Mouse (Mus musculus): ENCODE measurements around the gene Eef1b2. TPM values are rescaled to one million over a fixed set of nuclear protein-coding genes. Genes with fewer than 3 reads are reported as not detected.

Eef1b2 gene
- polyA plus RNA-seq, 1 experiment from 2014 or later: 595 TPM

DNA sequence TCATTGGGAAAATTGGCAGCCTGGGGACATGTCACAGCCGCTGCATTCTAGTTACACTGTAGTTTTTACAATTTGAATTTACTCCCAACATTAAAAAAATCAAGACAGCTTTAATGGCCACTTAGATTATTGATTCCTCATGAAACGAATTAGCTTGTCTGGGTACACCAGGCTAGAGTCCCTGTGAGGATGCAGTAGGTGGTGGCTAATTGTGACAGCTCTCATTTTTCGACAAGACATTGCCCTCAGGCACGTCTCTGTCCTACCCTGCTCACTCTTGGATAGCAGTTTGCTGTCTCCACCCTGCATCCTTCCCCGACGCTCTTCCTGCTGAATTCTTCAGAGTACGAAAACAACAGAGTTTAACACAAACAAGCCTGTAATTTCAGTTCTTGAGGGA lies 38.0 kb downstream of the Eef1b2 start:
- Histone ChIP-seq H3K9me3 (no peaks in the 10 kb centered on the region), H3K4me3 (no peak overlapping the region), H3K27me3 (peaks cover 5% of the 10 kb centered on the region; the same call in 1 of the 2 replicates), H3K4me1 (peaks cover 8% of the 10 kb centered on the region), H3K9ac (no peak overlapping the region), H3K4me2 (no peak overlapping the region), H3K27ac (no peak overlapping the region), H3K36me3 (no peaks in the 10 kb centered on the region)
- ATAC-seq (ENCODE audit: insufficient number of reproducible peaks, low FRiP score, low TSS enrichment, low read depth): no peak
- WGBS: 22% methylated on average over 7 of the region's 7 CpGs

DNA sequence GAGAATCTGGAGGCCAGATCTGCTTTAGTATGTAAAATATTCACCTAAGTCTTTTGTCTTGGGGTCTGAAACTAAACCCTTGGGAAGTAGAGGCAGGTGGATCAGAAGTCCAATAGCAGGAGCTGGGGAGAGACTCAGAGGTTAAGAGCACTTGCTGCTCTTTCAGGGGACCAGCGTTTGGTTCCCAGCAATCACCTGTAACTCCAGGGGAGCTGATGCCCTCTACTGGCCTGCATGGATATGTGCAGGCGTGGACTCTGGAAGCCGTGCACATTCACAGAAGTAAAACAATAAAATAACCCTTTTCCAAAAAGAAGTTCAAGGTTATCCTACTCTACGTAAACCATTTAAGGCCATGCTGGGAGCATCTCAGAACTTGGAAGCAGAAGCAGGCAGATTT lies 42.7 kb downstream of the Eef1b2 start:
- no peaks in the 10 kb centered on the region for H3K4me1 ChIP-seq
- peaks cover 9% of the 10 kb centered on the region; the same call in 1 of the 2 replicates for H3K27me3 ChIP-seq
- H3K9ac ChIP-seq: no peak overlapping the region
- WGBS: 92% methylated on average over 4 of the region's 4 CpGs
- H3K9me3 ChIP-seq: no peaks in the 10 kb centered on the region
- no peak overlapping the region for H3K4me2 ChIP-seq
- H3K36me3 ChIP-seq: no peaks in the 10 kb centered on the region
- ATAC-seq (ENCODE audit: insufficient number of reproducible peaks, low FRiP score, low TSS enrichment, low read depth): no peak
- no peak overlapping the region for H3K4me3 ChIP-seq
- H3K27ac ChIP-seq: no peak overlapping the region

DNA sequence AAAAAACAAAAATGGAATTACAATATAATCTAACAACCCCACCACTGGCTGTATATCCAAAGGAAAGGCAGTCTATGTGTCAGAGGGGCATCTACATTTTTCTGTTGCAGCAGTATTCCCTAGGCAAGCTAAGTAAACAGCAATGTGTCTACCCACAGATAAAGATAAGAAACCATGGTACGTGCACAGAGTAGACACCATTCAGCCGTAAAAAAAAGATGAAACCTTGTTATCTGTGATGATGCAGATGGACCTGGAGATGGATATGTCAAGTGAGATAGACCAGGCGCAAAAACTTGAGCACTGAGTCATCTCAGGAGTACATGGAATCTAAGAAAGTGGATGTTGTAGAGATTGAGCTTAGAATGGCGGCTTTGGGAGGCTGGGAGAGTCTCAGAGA lies 48.4 kb downstream of the Eef1b2 start:
- Histone ChIP-seq H3K9ac (no peak overlapping the region), H3K4me2 (no peak overlapping the region), H3K4me1 (peaks cover 2% of the 10 kb centered on the region; the same call in 1 of the 2 replicates), H3K27me3 (0 out of 2 replicates have a peak, but pooled peaks cover 3% of the 10 kb centered on the region), H3K4me3 (no peak overlapping the region), H3K9me3 (no peaks in the 10 kb centered on the region), H3K27ac (no peak overlapping the region), H3K36me3 (no peaks in the 10 kb centered on the region)
- WGBS: 78% methylated on average over 4 of the region's 4 CpGs
- ATAC-seq (ENCODE audit: insufficient number of reproducible peaks, low FRiP score, low TSS enrichment, low read depth): no peak

DNA sequence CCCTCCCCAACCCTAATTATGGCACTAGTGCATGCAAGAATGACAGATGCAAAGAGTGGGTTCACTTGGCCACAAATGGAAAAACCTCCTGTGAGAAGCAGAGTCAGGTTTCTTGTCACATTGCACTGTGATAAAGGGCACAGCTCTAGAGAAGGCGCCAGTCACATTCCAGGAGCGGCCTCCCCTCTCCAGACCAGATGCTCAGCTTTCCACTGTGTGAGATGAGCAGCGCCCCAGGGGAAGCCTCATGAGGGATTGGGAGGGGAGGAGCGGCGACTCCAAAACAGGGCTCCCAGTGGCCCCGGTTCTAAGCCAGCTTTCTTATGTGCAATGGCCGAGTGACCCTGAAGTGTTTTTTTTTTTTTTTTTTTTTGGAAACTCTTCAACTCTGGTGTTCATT lies 49.3 kb downstream of the Eef1b2 start:
- no peak overlapping the region for H3K9ac ChIP-seq
- peaks cover 2% of the 10 kb centered on the region; the same call in 1 of the 2 replicates for H3K4me1 ChIP-seq
- H3K4me3 ChIP-seq: no peak overlapping the region
- H3K9me3 ChIP-seq: no peaks in the 10 kb centered on the region
- WGBS: 5% methylated on average over 7 of the region's 7 CpGs
- ATAC-seq (ENCODE audit: insufficient number of reproducible peaks, low FRiP score, low TSS enrichment, low read depth): no peak
- no peaks in the 10 kb centered on the region for H3K36me3 ChIP-seq
- H3K27ac ChIP-seq: no peak overlapping the region
- H3K4me2 ChIP-seq: no peak overlapping the region
- H3K27me3 ChIP-seq: 0 out of 2 replicates have a peak, but pooled peaks cover 3% of the 10 kb centered on the region

DNA sequence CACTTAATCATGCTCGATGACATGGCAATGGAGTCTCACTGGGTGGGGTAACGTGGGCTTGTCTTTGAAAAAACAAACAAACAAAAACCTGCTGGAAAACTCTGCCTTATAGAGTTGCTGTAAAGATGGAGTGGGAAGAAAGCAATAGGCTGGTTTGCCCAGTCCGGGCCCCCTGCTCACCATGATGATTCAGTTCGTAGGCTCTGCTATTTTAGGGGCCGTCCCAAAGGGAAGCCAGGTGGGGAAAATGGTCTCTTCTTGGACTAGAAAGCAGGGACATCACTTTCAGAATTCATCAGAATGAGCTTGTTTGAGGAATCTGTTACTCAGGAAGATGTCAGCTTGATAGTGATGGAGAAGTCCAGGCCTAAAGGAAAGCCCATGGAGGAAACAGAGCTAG lies 50.6 kb downstream of the Eef1b2 start:
- no peak for ATAC-seq (ENCODE audit: insufficient number of reproducible peaks, low FRiP score, low TSS enrichment, low read depth)

More for the DNA sequence above, 50.6 kb downstream of the Eef1b2 start:
- no peak overlapping the region for H3K4me3 ChIP-seq
- H3K9me3 ChIP-seq: no peaks in the 10 kb centered on the region
- H3K36me3 ChIP-seq: no peaks in the 10 kb centered on the region
- no peaks in the 10 kb centered on the region for H3K27me3 ChIP-seq
- H3K4me1 ChIP-seq: peaks cover 2% of the 10 kb centered on the region; the same call in 1 of the 2 replicates
- 67% methylated on average over 5 of the region's 5 CpGs for WGBS
- no peak overlapping the region for H3K27ac ChIP-seq
- H3K4me2 ChIP-seq: no peak overlapping the region
- H3K9ac ChIP-seq: no peak overlapping the region

Small RNA genes lying within 50 kb of the gene (microRNA-seq; reads per million reads assigned to microRNA genes)
- gene Gm24557 (not detected), gene Gm27512 (not detected)

Other genes with a start within 250 kb of the Eef1b2 start
- 11.3 TPM in 2 replicates for gene Ino80d, start 62.2 kb upstream of the Eef1b2 start, polyA plus RNA-seq (2015; fragmentation: Nextera tagmentation; extraction: Ambion mirVana)
- gene Ndufs1, start within 50 bp of the Eef1b2 start, polyA plus RNA-seq (2015; fragmentation: Nextera tagmentation; extraction: Ambion mirVana): 112 and 131 TPM in 2 replicates
- gene Gpr1, start 37.7 kb downstream of the Eef1b2 start, polyA plus RNA-seq (2015; fragmentation: Nextera tagmentation; extraction: Ambion mirVana): 0.17 and 0.63 TPM in 2 replicates
- gene Zdbf2, start 96.4 kb downstream of the Eef1b2 start, polyA plus RNA-seq (2015; fragmentation: Nextera tagmentation; extraction: Ambion mirVana): 13.0 and 19.3 TPM in 2 replicates